Mouse (Mus musculus): ENCODE results near the gene Hnrnph1.

The Hnrnph1 gene

DNA sequence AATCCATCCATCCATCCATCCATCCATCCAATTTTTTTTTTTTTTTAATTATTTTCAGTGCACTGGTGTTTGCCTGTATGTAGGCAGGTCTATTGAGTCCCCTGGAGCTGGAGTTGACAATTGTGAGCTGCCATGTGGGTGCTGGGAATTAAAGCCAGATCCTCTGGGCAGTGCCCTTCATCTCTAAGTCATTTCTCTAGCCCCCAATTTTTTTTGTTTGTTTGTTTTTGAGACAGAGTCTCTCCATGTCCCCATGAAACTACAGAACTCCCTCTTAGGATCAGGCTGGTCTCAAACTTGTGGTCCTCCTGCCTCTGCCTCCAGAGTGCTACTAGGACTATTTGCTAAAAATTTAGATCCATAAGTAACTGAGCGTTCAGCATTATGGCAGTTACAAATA is 4.9 kb upstream of the Hnrnph1 start:
- no peak for DNase-seq (ENCODE audit: extremely low read depth, low read depth)

DNA sequence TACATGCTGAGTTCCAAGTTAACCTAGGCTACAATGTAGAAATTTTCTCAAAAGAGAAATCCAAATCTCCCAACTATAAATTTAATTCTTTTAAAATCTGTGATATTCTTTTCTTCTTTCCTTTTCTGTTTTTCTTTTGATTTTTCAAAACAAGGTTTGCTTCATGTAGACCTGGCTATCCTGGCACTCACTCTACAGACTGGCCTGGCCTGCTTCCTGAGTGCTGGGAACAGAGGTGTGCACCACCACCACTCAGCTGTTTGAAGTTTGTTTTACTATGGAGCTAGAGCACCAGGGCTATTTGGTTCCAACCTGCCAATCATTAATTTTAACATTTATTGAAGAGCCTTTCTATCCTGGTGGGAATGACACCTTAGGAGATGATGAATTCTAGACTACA is 3.7 kb upstream of the Hnrnph1 start:
- no peak for DNase-seq (ENCODE audit: extremely low read depth, low read depth)

DNA sequence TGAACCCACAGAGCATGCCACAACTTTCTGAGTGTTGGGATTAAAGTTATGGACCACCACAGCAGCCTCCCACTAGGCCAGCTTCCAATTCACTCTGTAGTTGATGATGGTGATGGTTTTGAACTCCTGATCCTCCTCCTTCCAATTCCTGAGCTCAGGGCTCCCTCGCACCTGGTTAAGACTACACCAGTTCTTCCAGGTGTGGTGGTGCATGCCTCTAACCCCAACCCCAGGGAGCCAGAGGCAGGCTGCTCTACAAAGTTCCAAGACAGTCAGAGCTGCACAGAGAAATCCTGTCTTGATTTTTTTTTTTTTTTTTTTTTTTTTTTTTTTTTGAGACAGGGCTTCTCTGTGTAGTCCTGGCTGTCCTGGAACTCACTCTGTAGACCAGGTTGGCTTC is 3.2 kb upstream of the Hnrnph1 start:
- no peak for DNase-seq (ENCODE audit: extremely low read depth, low read depth)

DNA sequence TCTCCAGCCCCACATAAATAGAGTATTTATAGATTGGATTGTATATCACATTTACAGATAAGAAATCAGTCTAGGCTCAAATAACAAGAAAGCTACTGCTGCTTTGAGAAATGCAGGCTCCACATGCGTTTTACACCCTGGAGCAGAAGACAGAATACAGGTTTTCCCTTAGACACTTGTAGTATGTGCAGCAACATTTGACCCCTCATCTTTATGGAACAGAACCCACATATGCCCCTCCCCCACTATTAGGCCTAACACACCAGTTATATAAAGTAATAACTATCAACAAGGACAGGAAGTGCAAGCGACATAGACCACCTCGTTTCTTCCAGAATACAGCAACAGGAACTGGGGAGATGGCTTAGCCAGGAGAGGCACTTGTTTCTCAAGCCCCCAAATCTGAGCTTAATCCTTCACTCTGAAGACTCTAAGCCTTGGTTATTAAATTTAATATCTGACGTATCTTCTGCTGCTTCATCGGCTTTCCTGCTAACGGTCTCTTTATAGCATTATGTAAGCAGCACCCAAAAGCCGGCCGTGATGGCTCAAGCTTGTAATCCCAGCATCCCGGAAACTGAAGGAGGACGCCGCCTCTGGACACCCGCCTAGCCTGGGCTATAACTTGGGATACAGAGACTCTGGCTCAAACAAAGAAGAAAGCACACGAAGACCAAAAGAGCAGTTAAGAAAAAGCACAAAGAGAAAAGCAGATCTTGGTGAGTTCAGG is 2.3 kb upstream of the Hnrnph1 start:
- no peak for DNase-seq (ENCODE audit: extremely low read depth, low read depth)

DNA sequence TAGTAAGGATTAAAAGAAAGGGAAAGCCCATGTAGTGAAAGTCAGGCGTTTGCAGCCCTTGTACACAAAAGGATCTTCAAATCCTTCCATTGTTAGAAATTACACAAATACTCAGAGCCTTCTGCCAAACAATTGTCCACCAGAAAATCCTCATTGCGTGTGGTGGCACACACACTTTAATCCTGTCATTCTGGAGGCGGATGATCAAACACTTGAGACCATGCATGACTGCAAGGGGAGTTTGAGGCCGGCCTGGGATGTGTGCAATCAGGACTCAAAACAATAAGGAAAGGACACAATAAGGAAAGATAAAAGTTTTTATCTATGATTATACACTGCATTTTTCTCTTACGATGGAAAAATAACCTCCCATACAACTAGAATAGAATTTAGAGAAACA is 1.4 kb upstream of the Hnrnph1 start:
- DNase-seq (ENCODE audit: extremely low read depth, low read depth) = no peak

DNA sequence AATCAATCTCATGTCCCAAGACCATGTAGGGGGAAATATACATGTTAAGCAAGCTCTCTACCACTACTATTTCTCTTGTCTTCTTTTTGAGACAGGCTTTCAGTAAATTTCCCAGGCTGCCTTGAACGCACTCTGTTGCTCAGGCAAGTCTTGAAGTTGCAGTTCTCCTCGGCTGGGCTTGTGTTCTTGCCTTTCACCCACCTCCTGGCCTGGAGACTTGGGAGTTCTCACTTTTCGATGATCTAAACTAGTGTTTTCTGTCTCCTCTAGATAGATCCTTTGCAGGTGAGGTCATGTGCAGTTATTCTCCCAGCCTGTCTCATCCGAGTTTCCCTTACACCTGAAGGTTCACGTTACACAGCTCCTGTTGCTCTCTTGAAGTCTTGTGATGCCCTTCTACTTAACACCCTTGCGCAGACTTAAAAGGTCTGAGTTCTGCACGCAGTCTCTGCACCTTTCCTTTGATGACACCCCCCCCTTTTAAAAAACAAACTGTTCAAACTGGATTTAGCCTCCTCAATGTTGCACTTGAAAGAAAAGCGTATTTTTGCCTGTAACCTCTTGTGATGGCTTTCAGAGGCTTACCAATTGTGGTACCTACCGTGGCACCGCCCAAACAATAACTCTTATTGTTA is 517 bp upstream of the Hnrnph1 start:
- DNase-seq (ENCODE audit: extremely low read depth, low read depth) = no peak

DNA sequence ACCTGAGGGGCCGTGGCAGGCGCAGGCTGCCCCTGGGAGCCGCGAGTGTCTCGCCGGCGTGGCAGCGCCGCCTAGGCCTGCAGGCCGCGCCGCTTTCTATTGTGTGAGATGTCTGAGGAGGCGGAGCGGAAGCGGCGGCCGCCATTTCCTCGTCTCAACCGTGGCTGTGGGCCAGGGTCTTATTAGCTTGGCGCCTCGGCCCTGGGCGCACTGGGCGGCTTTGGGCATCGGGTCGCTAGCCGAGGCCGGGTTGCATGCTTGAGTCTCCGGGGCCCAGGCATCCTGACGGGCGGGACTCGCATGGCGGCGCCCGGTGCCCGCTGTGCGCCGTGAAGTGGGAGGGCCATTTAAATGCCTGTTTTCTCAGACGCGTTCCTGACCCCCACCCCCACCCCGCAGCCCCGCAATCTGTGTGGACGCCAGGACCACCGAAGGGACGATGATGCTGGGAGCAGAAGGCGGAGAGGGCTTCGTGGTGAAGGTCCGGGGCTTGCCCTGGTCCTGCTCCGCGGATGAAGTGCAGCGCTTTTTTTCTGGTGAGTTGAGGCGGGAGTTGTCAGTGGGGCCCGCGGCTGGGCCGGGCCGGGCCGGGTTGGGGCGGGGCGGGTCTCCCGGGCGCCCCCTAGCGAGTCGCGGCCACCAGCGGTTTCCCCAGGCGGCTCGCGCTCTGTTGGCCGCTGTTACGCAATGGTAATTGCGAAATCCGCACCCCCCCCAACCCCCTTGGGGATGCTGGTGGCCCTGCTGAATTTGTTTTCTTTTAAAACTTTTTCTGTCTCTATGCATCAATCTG is 1.3 kb downstream of the Hnrnph1 start:
- no peak for DNase-seq (ENCODE audit: extremely low read depth, low read depth)

DNA sequence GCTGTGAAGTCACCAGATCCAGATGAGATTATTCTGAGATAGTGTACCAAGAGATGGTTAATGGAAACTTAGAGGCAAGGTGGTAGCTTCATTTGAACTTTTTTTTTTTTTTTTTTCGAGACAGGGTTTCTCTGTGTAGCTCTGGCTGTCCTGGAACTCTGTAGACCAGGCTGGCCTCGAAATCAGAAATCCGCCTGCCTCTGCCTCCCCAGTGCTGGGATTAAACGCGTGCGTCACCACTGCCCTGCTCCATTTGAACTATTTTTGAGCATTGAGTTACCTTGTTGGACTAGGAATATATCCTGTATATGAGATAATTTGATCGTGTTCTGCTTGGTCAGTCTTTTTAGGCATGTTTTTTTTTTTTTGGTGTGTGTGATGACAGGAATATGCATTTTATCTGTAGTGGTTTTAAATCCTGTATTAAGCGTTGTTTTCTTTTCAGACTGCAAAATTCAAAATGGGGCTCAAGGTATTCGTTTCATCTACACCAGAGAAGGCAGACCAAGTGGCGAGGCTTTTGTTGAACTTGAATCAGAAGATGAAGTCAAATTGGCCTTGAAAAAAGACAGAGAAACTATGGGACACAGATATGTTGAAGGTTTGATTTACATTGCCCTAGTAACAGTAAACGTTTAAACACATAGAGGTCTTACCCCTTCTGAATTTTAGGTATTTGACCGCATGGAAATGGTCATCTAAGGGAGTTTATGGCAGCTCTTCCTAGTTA is 2.4 kb downstream of the Hnrnph1 start:
- DNase-seq (ENCODE audit: extremely low read depth, low read depth) = no peak

DNA sequence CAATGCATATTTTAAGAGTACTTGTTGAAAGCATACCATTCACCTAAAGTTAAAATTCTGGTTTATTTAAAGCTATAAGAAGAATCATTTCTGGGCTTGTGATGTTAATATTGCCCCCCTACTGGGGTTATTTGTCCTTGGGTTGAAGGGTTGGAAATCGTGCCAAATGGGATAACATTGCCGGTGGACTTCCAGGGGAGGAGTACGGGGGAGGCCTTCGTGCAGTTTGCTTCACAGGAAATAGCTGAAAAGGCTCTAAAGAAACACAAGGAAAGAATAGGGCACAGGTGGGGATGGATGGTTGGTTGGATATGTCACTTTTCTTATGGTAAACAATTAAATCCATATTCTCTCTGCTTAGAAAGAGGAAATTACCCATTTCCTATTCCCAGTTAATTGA is 4.5 kb downstream of the Hnrnph1 start:
- DNase-seq (ENCODE audit: extremely low read depth, low read depth) = no peak

DNA sequence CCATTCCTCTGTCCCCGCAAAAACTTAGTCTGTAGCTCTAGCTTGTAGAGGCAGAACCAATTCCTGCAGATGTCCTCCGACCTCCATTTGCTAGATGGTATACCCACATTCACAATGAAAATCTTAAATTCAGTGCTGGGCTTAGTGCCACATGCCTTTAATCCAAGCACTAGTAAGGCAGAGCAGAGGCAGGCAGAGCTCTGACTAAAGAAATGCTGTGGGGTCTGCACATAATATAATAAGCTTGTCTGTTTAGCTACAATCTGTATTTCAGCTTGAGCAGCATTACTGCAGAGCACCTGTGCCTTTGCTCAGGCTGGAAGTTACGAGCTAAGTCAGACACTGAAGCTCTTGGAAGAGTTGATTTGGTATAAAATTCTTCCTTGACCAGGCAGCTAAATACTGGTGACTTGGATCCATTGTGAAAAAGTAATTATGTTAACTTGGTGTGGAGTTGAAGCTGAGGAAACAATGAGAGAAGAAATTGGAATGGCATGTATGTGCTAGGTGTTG is 10.4 kb downstream of the Hnrnph1 start:
- DNase-seq (ENCODE audit: extremely low read depth, low read depth) = no peak

DNA sequence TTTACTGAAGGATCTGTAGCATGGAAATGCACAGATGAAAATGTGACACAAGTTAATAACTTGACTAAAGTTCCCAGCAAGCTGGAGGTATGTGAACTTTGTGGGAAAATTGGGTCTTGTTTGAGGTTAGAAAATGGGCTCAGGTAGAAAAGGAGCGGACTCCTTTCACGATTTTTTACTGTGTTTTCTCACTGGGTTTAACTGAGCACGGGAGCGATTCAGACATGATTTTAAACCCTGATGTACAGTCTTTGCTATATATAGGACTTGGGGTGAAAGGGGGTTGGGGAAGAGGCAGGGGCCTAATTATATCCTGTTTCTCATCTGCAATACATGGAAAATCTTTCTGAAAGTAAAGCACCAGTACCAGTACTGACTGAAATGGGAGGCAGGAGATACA is 10.9 kb downstream of the Hnrnph1 start:
- DNase-seq (ENCODE audit: extremely low read depth, low read depth) = no peak

DNA sequence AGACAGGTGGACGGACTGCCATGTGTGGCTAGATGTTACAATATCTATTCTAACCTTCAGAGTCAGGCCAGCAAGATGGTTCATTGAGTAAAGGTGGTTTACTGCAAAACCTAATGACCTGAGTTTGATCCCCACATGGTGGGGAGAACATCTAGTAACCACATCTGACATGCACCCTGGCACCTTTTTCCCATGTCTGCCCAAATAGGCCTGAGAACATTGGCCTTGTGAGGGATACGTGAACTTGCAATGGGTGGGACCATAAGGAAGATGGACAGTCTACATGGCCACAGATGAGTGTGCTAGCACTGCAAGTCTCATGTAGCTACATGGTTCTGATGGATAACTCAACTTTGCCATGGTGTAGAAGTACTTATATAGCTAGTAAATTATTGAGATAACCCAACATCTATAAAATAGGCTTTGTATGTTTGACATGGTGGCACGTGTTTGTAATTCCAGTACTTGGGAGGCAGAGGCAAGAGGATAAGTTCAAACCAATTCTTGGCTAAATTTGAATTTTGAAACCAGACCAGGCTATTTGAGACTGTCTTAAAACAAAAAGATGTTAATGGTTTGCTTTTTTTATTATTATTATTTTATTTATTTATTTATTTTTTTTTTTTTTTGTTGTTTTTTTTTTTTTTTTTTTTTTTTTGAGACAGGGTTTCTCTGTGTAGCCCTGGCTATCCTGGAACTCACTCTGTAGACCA is 11.6 kb downstream of the Hnrnph1 start:
- no peak for DNase-seq (ENCODE audit: extremely low read depth, low read depth)

DNA sequence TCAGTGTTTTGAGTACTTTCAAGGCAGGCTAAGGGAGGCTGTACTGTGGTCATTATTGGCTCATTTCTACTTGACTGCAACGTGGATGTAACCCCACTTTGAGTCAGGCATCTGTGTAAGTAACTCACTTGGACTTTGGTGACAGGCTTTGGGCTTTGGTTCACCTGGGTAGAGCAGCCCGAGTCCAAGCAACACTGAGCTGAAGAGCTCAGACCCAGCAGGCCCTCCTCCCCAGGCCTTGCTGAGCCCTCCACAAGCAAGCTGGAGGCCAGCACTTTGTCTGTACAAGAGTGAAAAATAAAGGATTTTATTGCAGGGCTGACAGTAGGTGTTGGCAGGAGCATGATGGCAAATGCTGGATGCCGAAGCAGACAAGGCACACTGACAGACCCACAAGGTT is 12.2 kb downstream of the Hnrnph1 start:
- DNase-seq (ENCODE audit: extremely low read depth, low read depth) = no peak

DNA sequence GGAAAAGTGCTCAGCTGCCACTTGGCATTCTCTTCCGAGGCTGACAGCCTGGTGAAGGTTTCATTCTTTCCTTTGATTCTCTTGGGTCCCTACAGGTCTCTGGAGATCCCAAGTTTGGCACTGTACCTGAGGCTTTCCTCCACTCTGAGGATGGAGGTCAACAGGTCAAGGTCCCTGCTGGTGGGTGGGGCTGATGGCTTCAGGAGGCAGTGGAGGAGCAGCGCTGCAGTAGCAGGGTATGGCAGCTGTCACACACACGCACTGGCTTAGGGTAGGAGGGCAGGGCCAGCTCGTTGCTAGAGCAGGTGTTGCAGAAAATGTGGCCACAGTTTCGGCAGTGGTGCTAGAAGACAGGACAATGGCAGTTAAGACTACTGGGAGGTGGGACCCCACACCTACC is 12.8 kb downstream of the Hnrnph1 start:
- DNase-seq (ENCODE audit: extremely low read depth, low read depth) = no peak

DNA sequence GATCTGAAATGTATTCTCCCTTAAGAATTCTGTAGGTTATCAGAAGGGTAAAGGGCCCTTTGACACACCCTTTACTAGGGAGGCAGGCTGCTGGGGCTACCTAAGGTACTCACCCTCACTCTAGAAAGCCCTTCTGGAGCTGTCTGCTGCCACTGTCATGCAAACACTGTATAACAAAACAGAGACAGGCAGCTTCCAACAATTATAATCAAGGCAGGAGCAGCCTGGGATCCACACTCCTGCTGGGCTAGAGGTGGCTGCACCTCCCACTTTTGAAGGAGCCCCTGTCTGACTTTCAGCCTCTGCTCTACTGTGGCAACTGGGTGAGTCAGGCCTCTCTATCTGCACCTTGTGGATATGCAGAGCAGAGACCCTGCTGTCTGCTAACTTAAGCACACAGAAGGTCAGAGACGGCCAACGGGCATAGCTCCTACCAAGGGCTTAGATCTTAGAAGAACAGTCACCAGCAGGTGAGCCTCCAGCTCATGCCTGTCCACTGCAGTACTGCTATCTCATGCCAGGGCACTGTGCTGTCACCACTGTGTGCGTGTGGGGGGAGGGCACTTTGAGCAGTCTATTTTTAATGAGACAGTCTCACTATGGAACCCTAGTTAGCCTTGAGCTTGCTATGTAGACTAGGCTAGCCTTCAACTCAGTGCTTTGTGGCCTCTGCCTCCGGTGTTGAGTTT is 14.6 kb downstream of the Hnrnph1 start:
- DNase-seq (ENCODE audit: extremely low read depth, low read depth) = no peak

DNA sequence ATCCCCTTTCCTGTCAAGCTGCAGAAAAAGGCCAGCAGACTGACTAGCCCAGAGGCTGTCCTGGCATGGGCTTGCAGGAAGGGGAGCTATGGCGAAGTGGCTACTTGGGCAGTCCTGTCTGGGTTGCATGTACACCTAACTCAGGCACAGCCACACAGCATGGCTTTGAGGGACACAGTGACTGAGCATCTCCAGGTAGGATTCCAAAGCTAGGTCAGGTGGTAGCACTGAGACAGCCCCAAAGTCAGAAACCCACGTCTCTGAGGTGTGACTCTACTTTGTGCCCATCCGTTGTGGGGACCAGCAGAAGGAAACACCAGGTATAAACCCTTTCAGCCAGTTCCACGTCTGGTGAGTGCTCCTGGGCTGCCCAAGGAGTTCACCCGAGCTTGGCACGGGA is 16.5 kb downstream of the Hnrnph1 start:
- DNase-seq (ENCODE audit: extremely low read depth, low read depth) = no peak

DNA sequence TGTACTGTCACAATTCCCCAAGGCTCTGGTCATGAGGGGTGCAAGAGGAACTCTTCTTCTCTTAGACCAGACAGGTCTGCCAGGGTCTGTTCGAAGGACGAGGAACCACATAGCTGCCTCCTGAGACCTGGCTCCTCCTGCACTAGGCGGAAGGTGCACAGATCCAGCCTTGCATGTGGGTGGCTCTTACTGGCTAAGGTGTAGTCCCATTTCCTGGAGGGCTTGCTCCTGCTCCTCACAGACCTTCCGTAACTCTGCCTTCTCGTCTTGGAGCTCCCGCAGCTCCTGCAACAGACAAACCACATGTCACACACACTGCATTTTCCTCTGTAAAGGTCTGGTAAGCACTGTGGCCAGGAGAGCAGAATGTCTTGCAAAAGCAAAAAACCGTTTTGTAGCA is 17.9 kb downstream of the Hnrnph1 start:
- DNase-seq (ENCODE audit: extremely low read depth, low read depth) = no peak

DNA sequence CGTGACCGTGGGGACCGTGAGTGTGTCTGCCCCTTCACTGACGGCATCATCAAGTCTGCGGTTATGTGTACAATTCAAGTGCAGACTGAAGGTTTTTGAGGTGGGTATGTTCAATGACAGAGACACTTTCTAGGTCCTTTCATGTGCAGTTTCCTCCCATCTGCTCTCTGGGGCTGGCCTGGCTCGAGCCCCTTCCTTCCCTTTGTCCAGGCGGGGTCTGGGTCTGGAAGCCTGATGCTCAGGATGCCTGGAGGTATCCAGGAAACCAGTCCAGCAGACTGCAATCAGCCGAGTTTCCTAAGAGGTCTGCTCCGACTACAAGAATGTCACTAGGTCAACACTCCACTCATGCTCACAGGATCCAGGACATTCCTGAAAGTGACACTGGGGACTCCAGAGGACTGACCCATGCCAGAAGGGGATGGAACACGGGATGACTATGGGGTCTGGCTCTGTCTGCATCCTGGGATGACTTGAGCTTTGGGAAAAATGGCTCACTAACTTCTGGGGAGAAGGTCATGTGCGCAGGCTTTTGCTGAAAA is 20.0 kb downstream of the Hnrnph1 start:
- DNase-seq (ENCODE audit: extremely low read depth, low read depth) = no peak

DNA sequence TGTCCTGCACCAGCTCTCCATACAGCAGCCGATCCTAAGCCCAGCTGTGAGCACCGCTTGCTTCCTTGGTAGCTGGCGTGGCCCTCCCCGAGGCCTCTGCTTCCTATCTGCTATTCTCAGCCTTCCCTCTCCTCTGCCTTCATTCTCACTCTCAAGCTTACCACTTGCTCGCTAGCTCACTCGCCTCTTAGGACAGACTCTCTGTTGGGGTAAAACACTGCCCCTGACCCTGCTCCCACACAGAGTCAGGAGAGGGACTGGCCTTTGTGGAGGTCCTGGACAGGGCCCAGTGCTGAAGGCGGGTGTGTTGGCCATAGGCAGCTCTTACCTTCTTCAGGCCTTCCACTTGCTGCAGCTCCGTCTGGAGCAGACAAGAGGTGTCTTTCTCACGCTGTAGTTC is 20.5 kb downstream of the Hnrnph1 start:
- DNase-seq (ENCODE audit: extremely low read depth, low read depth) = no peak

DNA sequence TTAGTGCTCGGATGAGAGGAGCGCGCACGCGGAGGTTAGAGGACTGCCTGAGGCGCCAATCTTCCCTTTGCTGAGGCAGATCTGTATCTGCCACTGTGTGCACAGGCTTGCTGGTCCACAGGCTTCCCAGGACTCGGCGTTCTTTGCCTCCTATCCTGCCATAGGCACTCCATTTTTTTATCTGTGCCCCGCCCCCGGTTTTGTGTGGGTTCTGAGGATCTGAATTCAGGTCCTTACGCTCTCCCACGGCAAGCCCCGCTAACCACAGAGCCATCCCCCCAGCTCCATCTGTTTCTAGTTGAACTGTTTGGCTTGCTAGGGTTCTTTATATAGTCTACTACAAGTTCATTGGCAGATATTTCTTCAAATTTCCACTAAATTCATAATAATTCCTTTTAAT is 22.0 kb downstream of the Hnrnph1 start:
- DNase-seq (ENCODE audit: extremely low read depth, low read depth) = no peak

Data from MEL-GATA-1-ER (cell line).